Mouse (Mus musculus) thymus, postnatal 25 days (tissue): ENCODE data around the gene Usp17la.
"Not testable (repeated sequence)": the region's sequence is repeated elsewhere in the genome, so short reads cannot be mapped to it uniquely, and the experiment has no call there.

Experiments
- DNase-seq: peaks from one replicate; pipeline ENCODE4 v3.0.0; 2022

The Usp17la gene

GRCm38 (mm10) chr7:104856709-104857108 is at the start of gene Usp17la:
Gene Usp17la (plus strand): TSS chr7:104857009.
- not testable (repeated sequence) for DNase-seq

- DNase-seq = not testable (repeated sequence)
Measured at GRCm38 (mm10) chr7:104810335-104810734, 46.5 kb upstream of the Usp17la start.

- DNase-seq = no peak
Measured at GRCm38 (mm10) chr7:104842503-104842902, 14.3 kb upstream of the Usp17la start, which contains the start of gene Usp17lb. Gene Usp17lb (minus strand): TSS chr7:104842603.

- DNase-seq = no peak
Measured at GRCm38 (mm10) chr7:104843731-104844287, 13.0 kb upstream of the Usp17la start.

GRCm38 (mm10) chr7:104851546-104851945 is 5.3 kb upstream of the Usp17la start:
- not testable (repeated sequence) for DNase-seq

- no peak for DNase-seq
Measured at GRCm38 (mm10) chr7:104855248-104855750, 1.5 kb upstream of the Usp17la start.

- DNase-seq = no peak
Measured at GRCm38 (mm10) chr7:104857683-104858082, 874 bp downstream of the Usp17la start.

- DNase-seq = no peak
Measured at GRCm38 (mm10) chr7:104861381-104861780, 4.6 kb downstream of the Usp17la start.

GRCm38 (mm10) chr7:104877731-104878130 is 20.9 kb downstream of the Usp17la start, which contains the start of gene Olfr665:
Gene Olfr665 (plus strand): TSS chr7:104878031.
- no peak for DNase-seq

- DNase-seq = no peak
Measured at GRCm38 (mm10) chr7:104895852-104896251, 39.0 kb downstream of the Usp17la start, which contains the start of gene Olfr666. Gene Olfr666 (minus strand): TSS chr7:104895952.
